Mouse (Mus musculus) G1E (cell line): Measurements from ENCODE around the gene Gm28041.

Experiments used
- CTCF ChIP-seq: IDR thresholded peaks from 2 replicates; pipeline ENCODE4 v1.5.1; 2012; ENCODE audit warnings: low read depth, low read length, inconsistent platforms, mixed read lengths
- GATA1 ChIP-seq: IDR thresholded peaks from 2 replicates; pipeline ENCODE4 v1.6.1; 2012; ENCODE audit warnings: borderline replicate concordance, low read length, inconsistent platforms, mixed read lengths

GRCm38 (mm10) chr13:67360131-67360744, 15.3 kb downstream of the Gm28041 start, which contains the start of the genes Gm28044 and Zfp953:
- TF ChIP-seq CTCF (no peak), GATA1 (no peak)
